Mouse (Mus musculus) left cerebral cortex, postnatal 4 days (tissue): ENCODE data around the gene Srrm1. TPM values are rescaled to one million over a fixed set of nuclear protein-coding genes. Genes with fewer than 3 reads are reported as not detected.
"Not testable (repeated sequence)": the region's sequence is repeated elsewhere in the genome, so short reads cannot be mapped to it uniquely, and the experiment has no call there.

Source experiments
- DNase-seq: peaks from one replicate; pipeline ENCODE4 v3.0.0-alpha.2; 2022
- intact Hi-C: fragments of 180-260 bp; cut with DNase I; formaldehyde crosslinking; loops from one replicate; pipeline ENCODE4 v1.15.1; 2025
- total RNA-seq, 2 experiments: library from RNA; stranded (reverse); gene quantifications; 2 replicates each; pipeline ENCODE4 v1.2.3; 2021

Srrm1 gene
- total RNA-seq, 2 experiments from 2014 or later = 162 to 169 TPM

- DNase-seq = no peak
- intact Hi-C loops = no loop called here
Observed at GRCm38 (mm10) chr4:135355886-135356550, 2.9 kb upstream of the Srrm1 start.

- DNase-seq, intact Hi-C loops: not testable (repeated sequence)
Observed at GRCm38 (mm10) chr4:135354751-135355150, 1.6 kb upstream of the Srrm1 start.

- intact Hi-C loops = no loop called here
- no peak for DNase-seq
Observed at GRCm38 (mm10) chr4:135353794-135354450, 801 bp upstream of the Srrm1 start.

- peak; percentile 34 for DNase-seq
- intact Hi-C loops = no loop called here
Observed at GRCm38 (mm10) chr4:135352326-135353065, 625 bp downstream of the Srrm1 start.

GRCm38 (mm10) chr4:135337376-135337942, 15.7 kb downstream of the Srrm1 start:
- DNase-seq = no peak
- intact Hi-C loops = no loop called here

- intact Hi-C loops = no loop called here
- no peak for DNase-seq
Observed at GRCm38 (mm10) chr4:135336023-135336357, 17.1 kb downstream of the Srrm1 start.

GRCm38 (mm10) chr4:135335327-135336022, 17.6 kb downstream of the Srrm1 start:
- no peak for DNase-seq
- intact Hi-C loops = no loop called here

GRCm38 (mm10) chr4:135326469-135326868, 26.7 kb downstream of the Srrm1 start:
- intact Hi-C loops = loop anchor here (10.0 kb wide), 1 partner anchor 392 kb away; the partner anchor contains the start of gene Syf2
- DNase-seq = no peak

- intact Hi-C loops = loop anchor here (10.0 kb wide), 1 partner anchor 391 kb away; the partner anchor contains the start of gene Syf2
- no peak for DNase-seq
Observed at GRCm38 (mm10) chr4:135326046-135326445, 27.1 kb downstream of the Srrm1 start.

GRCm38 (mm10) chr4:135323021-135323420, 30.1 kb downstream of the Srrm1 start:
- DNase-seq = no peak
- intact Hi-C loops = loop anchor here (10.0 kb wide), 1 partner anchor 388 kb away; the partner anchor contains the start of gene Syf2

GRCm38 (mm10) chr4:135317966-135318365, 35.2 kb downstream of the Srrm1 start:
- intact Hi-C loops = loop anchor here (5.0 kb wide), 1 partner anchor 101 kb away; no protein-coding TSS in a partner anchor
- DNase-seq = peak; percentile 68

- intact Hi-C loops = loop anchor here (5.0 kb wide), 1 partner anchor 100 kb away; no protein-coding TSS in a partner anchor
- DNase-seq = no peak
Observed at GRCm38 (mm10) chr4:135317539-135317938, 35.6 kb downstream of the Srrm1 start.

GRCm38 (mm10) chr4:135315287-135315686, 37.8 kb downstream of the Srrm1 start:
- no peak for DNase-seq
- intact Hi-C loops = loop anchor here (5.0 kb wide), 1 partner anchor 98 kb away; no protein-coding TSS in a partner anchor

- no peak for DNase-seq
- intact Hi-C loops = no loop called here
Observed at GRCm38 (mm10) chr4:135314419-135314832, 38.7 kb downstream of the Srrm1 start.

- no peak for DNase-seq
- intact Hi-C loops = no loop called here
Observed at GRCm38 (mm10) chr4:135313761-135314241, 39.3 kb downstream of the Srrm1 start.

GRCm38 (mm10) chr4:135313111-135313691, 39.9 kb downstream of the Srrm1 start:
- intact Hi-C loops = no loop called here

GRCm38 (mm10) chr4:135312706-135313105, 40.4 kb downstream of the Srrm1 start:
- DNase-seq = peak; percentile 73
- intact Hi-C loops = no loop called here

More at GRCm38 (mm10) chr4:135313111-135313691, 39.9 kb downstream of the Srrm1 start:
- DNase-seq = no peak

GRCm38 (mm10) chr4:135310371-135310770, 42.8 kb downstream of the Srrm1 start:
- intact Hi-C loops = no loop called here
- no peak for DNase-seq

- intact Hi-C loops = no loop called here
- DNase-seq = no peak
Observed at GRCm38 (mm10) chr4:135309726-135310125, 43.4 kb downstream of the Srrm1 start.
